Mouse (Mus musculus): ENCODE data around the gene Sap30bp.

DNA sequence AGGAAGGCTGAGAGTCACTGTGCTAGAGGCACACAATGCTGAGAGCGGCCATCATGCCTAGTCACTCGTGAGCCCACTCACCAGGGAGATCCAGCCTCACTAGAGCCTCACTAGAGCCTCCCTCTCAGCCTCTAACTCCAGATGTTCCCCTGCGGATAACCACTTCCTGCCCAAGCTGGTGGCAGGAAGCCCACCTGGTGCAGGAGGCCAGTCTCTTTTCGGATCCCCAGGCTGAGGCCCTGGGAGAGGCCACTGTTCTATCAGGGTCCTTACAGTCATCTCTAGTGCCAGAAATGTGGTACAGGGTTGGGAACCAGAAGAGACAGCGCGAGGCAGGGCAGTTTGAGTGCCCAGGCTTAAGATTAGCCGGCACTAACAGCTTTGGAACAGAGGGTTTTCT lies 34.6 kb upstream of the Sap30bp start:
- TF ChIP-seq HCFC1 (IDR thresholded peaks at IDR 0.05; ENCODE audit: borderline replicate concordance, insufficient read depth, low read length) (no peak), ZNF384 (IDR thresholded peaks at IDR 0.05; ENCODE audit: low read depth, low read length) (no peak), CHD2 (IDR thresholded peaks at IDR 0.05; ENCODE audit: low read depth, low read length) (no peak)
